Mouse (Mus musculus): ENCODE measurements around the gene Dhx57. TPM values are rescaled to one million over a fixed set of nuclear protein-coding genes. Genes with fewer than 3 reads are reported as not detected.
A peak's percentile ranks its signal among the peaks of the same experiment; 100 is the strongest.

Gene Dhx57
- total and polyA plus RNA-seq, 3 experiments: 3.4 to 6.8 TPM; not detected in 1

DNA sequence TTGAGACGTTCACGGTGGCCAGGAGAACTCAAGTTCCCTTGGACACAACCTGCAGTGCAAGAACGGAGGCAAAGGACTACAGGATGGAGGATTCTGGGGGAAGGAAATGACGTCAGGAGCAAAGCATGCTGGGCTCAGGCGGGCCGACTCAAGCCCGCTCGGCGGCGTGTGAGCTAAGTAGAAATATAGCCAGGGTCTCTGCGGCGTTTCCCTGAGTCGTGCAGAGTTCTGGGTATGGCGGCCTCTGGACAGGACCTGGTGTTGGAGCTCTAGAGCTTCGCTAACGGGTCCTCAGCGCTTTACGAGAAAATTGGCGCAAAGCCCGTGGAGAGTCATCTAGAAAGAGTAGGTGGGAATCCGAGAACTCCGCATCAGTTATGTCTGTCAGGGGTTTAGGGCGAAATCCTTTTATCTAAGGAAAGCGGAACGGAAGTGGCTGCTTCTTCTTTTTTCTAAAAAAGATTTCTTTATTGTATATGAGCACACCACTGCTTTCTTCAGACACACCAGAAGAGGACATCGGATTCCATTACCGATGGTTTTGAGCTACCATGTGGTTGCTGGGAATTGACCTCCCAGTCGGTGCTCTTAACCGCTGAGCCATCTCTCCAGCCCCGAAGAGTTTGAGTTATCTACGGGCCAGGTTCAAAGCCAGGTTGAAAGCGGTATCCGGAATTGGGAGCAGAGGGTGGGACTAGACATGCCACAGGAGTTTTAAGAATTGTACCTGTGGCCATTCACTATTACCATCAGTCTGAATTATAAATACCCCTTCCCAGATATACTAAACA lies 65.8 kb downstream of the Dhx57 start, which contains the start of gene Gemin6:
Gemin6 (plus strand) TSS at position 116 of the 791 bp plus-strand sequence.
- no peaks in the 10 kb centered on the region for H3K9me3 ChIP-seq (replicated peaks; ENCODE audit: insufficient read depth, low read length)
- TF ChIP-seq ZMIZ1 (IDR thresholded peaks at IDR 0.05; ENCODE audit: low read depth, low read length): peak; percentile 70; the same call in 1 of the 2 replicates
- no peak for TF ChIP-seq ELF1 (IDR thresholded peaks at IDR 0.05; ENCODE audit: low read depth, low read length)
- peak; percentile 90 for TF ChIP-seq SIN3A (IDR thresholded peaks at IDR 0.05; ENCODE audit: low read length)
- TF ChIP-seq SMC3 (IDR thresholded peaks at IDR 0.05; ENCODE audit: low read depth, low read length): no peak
- TF ChIP-seq MAX (IDR thresholded peaks at IDR 0.05; ENCODE audit: low read length): peak; percentile 22
- TF ChIP-seq MYC (IDR thresholded peaks at IDR 0.05; ENCODE audit: low read depth, low read length): peak; percentile 91
- peak; percentile 98 for TF ChIP-seq HCFC1 (IDR thresholded peaks at IDR 0.05; ENCODE audit: low read depth, low read length)
- TF ChIP-seq CTCF (IDR thresholded peaks at IDR 0.05 in 2 of 3, conservative IDR thresholded peaks at IDR 0.05 in 1 of 3; ENCODE audit: control insufficient read depth in 1 of 3, insufficient read depth in 1 of 3, low read depth in 2 of 3, low read length in 3 of 3, poor library complexity in 1 of 3, severe bottlenecking in 1 of 3): no peak
- peak; percentile 80 for TF ChIP-seq TBP (IDR thresholded peaks at IDR 0.05; ENCODE audit: low read depth, low read length)
- TF ChIP-seq E2F4 (IDR thresholded peaks at IDR 0.05; ENCODE audit: borderline replicate concordance, low read depth, low read length): no peak
- TF ChIP-seq TCF12 (IDR thresholded peaks at IDR 0.05; ENCODE audit: low read depth, low read length): no peak
- peak; percentile 11 to 14; a peak in 1 of 4 replicates for TF ChIP-seq EP300 (IDR thresholded peaks at IDR 0.05; ENCODE audit: low read depth in 1 of 2, low read length in 2 of 2)
- TF ChIP-seq JUND (IDR thresholded peaks at IDR 0.05; ENCODE audit: low read depth, low read length): no peak
- no peak for TF ChIP-seq CHD1 (IDR thresholded peaks at IDR 0.05; ENCODE audit: low read depth, low read length)
- 0 out of 2 replicates have a peak, but pooled peaks have one; percentile 25 for TF ChIP-seq GATA1 (IDR thresholded peaks at IDR 0.05; ENCODE audit: low read depth, low read length)
- TF ChIP-seq KAT2A (conservative IDR thresholded peaks at IDR 0.05; ENCODE audit: low read depth, low read length): peak; percentile 91
- 0 out of 2 replicates have a peak, but pooled peaks have one; percentile 5 for TF ChIP-seq NRF1 (IDR thresholded peaks at IDR 0.05; ENCODE audit: insufficient read depth, low read depth, low read length, poor library complexity, severe bottlenecking)
- TF ChIP-seq MEF2A (IDR thresholded peaks at IDR 0.05; ENCODE audit: extremely low read depth, insufficient replicate concordance, low read depth, low read length, poor library complexity, severe bottlenecking): no peak
- TF ChIP-seq BHLHE40 (IDR thresholded peaks at IDR 0.05; ENCODE audit: borderline replicate concordance, low read depth, low read length): no peak
- no peak for TF ChIP-seq ZC3H11A (IDR thresholded peaks at IDR 0.05; ENCODE audit: low read depth, low read length)
- TF ChIP-seq ZNF384 (IDR thresholded peaks at IDR 0.05; ENCODE audit: low read depth, low read length): peak; percentile 45; the same call in 1 of the 2 replicates
- no peak for TF ChIP-seq GABPA (IDR thresholded peaks at IDR 0.05; ENCODE audit: low read depth, low read length)
- TF ChIP-seq POLR2AphosphoS5 (IDR thresholded peaks at IDR 0.05; ENCODE audit: borderline replicate concordance, low read depth, low read length): no peak
- TF ChIP-seq MXI1 (IDR thresholded peaks at IDR 0.05; ENCODE audit: low read depth, low read length): peak; percentile 89
- no peak for TF ChIP-seq MYB (IDR thresholded peaks at IDR 0.05; ENCODE audit: low read depth, low read length)
- TF ChIP-seq CHD2 (IDR thresholded peaks at IDR 0.05; ENCODE audit: low read length): no peak
- peak; percentile 92 to 99 for TF ChIP-seq POLR2A (IDR thresholded peaks at IDR 0.05; ENCODE audit: control insufficient read depth in 1 of 2, insufficient read depth in 1 of 2, low read depth in 1 of 2, low read length in 2 of 2, poor library complexity in 1 of 2)
- TF ChIP-seq NELFE (IDR thresholded peaks at IDR 0.05; ENCODE audit: low read depth, low read length): peak; percentile 96
- TF ChIP-seq RAD21 (IDR thresholded peaks at IDR 0.05; ENCODE audit: low read depth, low read length): no peak
- TF ChIP-seq POLR2AphosphoS2 (IDR thresholded peaks at IDR 0.05; ENCODE audit: low read length): peak; percentile 90
- TF ChIP-seq RCOR1 (IDR thresholded peaks at IDR 0.05; ENCODE audit: low read depth, low read length): peak; percentile 76
- no peak for TF ChIP-seq ZKSCAN1 (IDR thresholded peaks at IDR 0.05; ENCODE audit: low read depth, low read length)
- H3K27me3 ChIP-seq (ENCODE audit: control insufficient read depth in 1 of 2, insufficient read depth in 2 of 2, low read length in 2 of 2): no peaks in the 10 kb centered on the region
- H3K27ac ChIP-seq (ENCODE audit: control insufficient read depth, low read depth, low read length): peak within 1 kb of the TSS; percentile 97
- H3K4me1 ChIP-seq (ENCODE audit: control insufficient read depth in 1 of 2, insufficient read depth in 2 of 2, low read length in 2 of 2): peaks cover 9 to 20% of the 10 kb centered on the region in 2 experiments
- no peaks in the 10 kb centered on the region for H3K79me2 ChIP-seq (ENCODE audit: control insufficient read depth, insufficient read depth, low read length, poor library complexity)
- peaks cover 0 to 24% of the 10 kb centered on the region in 2 experiments; a peak in 2 of 4 replicates for H3K36me3 ChIP-seq (ENCODE audit: control insufficient read depth in 1 of 2, insufficient read depth in 2 of 2, low read length in 2 of 2)
- H3K4me3 ChIP-seq (ENCODE audit: control insufficient read depth in 1 of 2, insufficient read depth in 1 of 2, low read depth in 2 of 2, low read length in 2 of 2): peak within 1 kb of the TSS; percentile 78 to 80
- H3K9ac ChIP-seq (ENCODE audit: control insufficient read depth, low read depth, low read length, poor library complexity, severe bottlenecking): peak within 1 kb of the TSS; percentile 89
- DNase-seq (ENCODE audit: low read depth, low spot score): peak; percentile 96
